Mouse (Mus musculus) forebrain, embryonic 15.5 days (tissue): ENCODE data around the gene Plekhg3. TPM values are rescaled to one million over a fixed set of nuclear protein-coding genes. Genes with fewer than 3 reads are reported as not detected.
A peak's percentile ranks its signal among the peaks of the same experiment; 100 is the strongest.

Experiments
- ATAC-seq: fragments of 200-750 bp; cut with Nextera tagmentation; replicated peaks from 2 replicates; pipeline ENCODE4 v1.8.0; 2017; ENCODE audit warnings: mild to moderate bottlenecking, moderate TSS enrichment, moderate library complexity
- H3K27ac ChIP-seq: fragments of 300-500 bp; sonication (generic); replicated peaks from 2 replicates; pipeline ENCODE4 v1.5.1; 2015; ENCODE audit warnings: mild to moderate bottlenecking, inconsistent platforms
- H3K27me3 ChIP-seq: fragments of 300-500 bp; sonication (generic); 2 replicates; pipeline ENCODE4 v1.6.1; 2015; ENCODE audit warnings: inconsistent platforms
- H3K36me3 ChIP-seq: fragments of 300-500 bp; sonication (generic); 2 replicates; pipeline ENCODE4 v1.6.1; 2015; ENCODE audit warnings: mild to moderate bottlenecking, inconsistent platforms
- H3K4me1 ChIP-seq: fragments of 300-500 bp; sonication (generic); 2 replicates; pipeline ENCODE4 v1.6.1; 2015; ENCODE audit warnings: inconsistent platforms
- H3K4me2 ChIP-seq: fragments of 300-500 bp; sonication (generic); replicated peaks from 2 replicates; pipeline ENCODE4 v1.6.1; 2015; ENCODE audit warnings: mild to moderate bottlenecking, inconsistent platforms
- H3K4me3 ChIP-seq: fragments of 300-500 bp; sonication (generic); 2 replicates; pipeline ENCODE4 v1.5.1; 2015; ENCODE audit warnings: mild to moderate bottlenecking, inconsistent platforms
- H3K9ac ChIP-seq: fragments of 300-500 bp; sonication (generic); replicated peaks from 2 replicates; pipeline ENCODE4 v1.6.1; 2015; ENCODE audit warnings: mild to moderate bottlenecking, inconsistent platforms
- H3K9me3 ChIP-seq: fragments of 300-500 bp; sonication (generic); 2 replicates; pipeline ENCODE4 v1.6.1; 2016; ENCODE audit warnings: inconsistent platforms
- WGBS: fragments of 180-500 bp; shearing (Covaris S2); methylation state at CpG from one replicate; pipeline ENCODE4 v1.1.7; 2015; ENCODE audit warnings: mixed read lengths; 5-methylcytosine and 5-hydroxymethylcytosine counted together
- polyA plus RNA-seq: library from polyadenylated mRNA; unstranded; fragments of >200 nt; fragmentation: Nextera tagmentation; extraction: Ambion mirVana; gene quantifications from 2 replicates; pipeline ENCODE4 v1.2.1, GENCODE M21; 2015

Plekhg3 gene
- polyA plus RNA-seq, 1 experiment from 2014 or later, result 0.79 TPM

DNA sequence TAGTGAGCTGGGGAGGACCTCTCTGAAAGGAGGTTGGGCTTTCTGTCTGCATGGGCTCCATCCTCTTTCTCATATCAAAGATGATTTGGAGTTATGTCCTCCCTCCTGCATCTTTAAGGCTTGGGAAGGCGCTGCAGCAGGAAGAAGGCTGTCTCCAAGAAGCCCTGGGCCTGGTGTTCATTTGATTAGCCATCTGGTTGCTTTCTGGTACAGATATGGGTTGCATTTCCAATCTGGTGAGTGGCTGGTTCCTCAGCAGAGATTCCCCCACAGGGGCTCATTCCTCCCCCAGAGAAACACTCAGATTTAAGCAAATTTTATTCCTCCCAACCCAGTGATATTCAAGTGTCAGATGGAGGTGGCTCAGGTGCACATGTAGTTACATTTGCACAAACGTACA lies 65.1 kb downstream of the Plekhg3 start:
- Histone ChIP-seq H3K27me3 (no peaks in the 10 kb centered on the region), H3K9ac (no peak overlapping the region)
- 72% methylated on average over 2 of the region's 2 CpGs for WGBS

DNA sequence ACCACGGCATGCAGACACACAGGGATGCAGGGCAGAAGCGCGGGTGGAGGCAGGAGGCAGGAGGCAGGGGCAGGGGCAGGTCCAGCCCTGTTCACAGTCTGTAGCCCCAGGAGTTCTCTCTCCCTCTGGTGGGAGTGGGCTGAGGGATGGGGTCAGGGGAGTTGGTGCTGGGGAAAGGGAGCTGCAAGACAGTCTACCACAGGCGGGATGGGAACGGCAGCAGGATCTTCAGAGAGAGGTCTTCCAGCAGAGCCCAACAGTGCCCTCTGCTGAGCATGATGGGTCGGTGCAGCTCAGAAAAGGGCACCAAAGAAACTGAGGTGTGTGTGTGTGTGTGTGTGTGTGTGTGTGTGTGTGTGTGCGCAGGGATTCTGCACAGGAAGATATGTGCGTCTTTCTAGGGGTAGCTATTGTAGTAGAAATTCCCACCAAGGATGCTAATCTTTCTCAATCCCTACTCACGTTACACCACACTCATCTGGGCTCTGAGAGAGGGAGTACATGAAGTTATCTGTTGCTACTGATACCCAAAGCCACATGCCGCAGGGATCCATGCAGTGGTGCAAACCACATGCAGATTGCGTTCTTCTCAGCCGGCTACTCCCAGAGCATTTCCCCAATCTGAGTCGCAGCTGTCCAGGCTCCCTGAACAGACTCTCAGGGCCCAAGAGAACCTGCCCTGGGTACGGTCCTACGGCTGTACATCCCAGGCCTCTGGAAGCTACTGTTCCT lies 65.8 kb downstream of the Plekhg3 start:
- H3K27ac ChIP-seq, result no peak overlapping the region
- H3K9me3 ChIP-seq, result no peaks in the 10 kb centered on the region
- no peak overlapping the region for H3K4me2 ChIP-seq
- H3K4me1 ChIP-seq, result peaks cover 18% of the 10 kb centered on the region
- H3K9ac ChIP-seq, result no peak overlapping the region
- H3K4me3 ChIP-seq, result no peak overlapping the region
- 57% methylated on average over 15 of the region's 15 CpGs for WGBS
- H3K27me3 ChIP-seq, result no peaks in the 10 kb centered on the region
- H3K36me3 ChIP-seq, result no peaks in the 10 kb centered on the region
- peak; percentile 70 for ATAC-seq

More for the DNA sequence above, 65.1 kb downstream of the Plekhg3 start:
- ATAC-seq, result no peak
- Histone ChIP-seq H3K4me2 (no peak overlapping the region), H3K27ac (no peak overlapping the region), H3K4me1 (peaks cover 18% of the 10 kb centered on the region), H3K9me3 (no peaks in the 10 kb centered on the region), H3K36me3 (no peaks in the 10 kb centered on the region), H3K4me3 (no peak overlapping the region)

DNA sequence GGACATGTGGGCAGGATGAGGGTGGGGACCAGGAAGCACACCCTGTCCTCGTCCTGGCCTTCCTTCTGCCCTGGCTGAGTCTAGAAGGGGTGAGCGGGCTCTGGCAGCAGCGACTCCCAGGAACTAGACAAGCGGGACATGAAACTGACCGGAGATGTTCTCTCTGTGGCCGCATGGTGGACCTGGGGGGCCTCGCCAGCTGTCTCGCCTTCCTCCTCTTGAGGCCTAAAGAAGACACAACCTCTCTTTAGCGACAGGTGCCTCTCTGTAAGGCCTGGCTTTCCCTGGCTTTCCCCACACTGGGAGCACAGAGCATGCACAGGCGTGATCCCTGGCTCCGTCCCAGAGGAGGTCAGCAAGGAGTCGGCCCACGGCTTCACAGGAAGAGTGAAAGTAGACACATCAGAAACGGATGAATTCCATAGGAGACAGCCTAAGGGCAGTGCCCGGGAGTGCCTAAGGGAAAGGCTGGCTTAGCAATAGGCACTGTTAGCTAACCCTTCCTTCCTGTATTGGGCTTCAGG lies 66.9 kb downstream of the Plekhg3 start:
- Histone ChIP-seq H3K9ac (no peak overlapping the region), H3K4me1 (peaks cover 18% of the 10 kb centered on the region), H3K27ac (no peak overlapping the region), H3K4me3 (no peak overlapping the region), H3K27me3 (no peaks in the 10 kb centered on the region), H3K36me3 (no peaks in the 10 kb centered on the region), H3K9me3 (no peaks in the 10 kb centered on the region), H3K4me2 (no peak overlapping the region)
- ATAC-seq, result no peak
- 88% methylated on average over 15 of the region's 15 CpGs for WGBS

DNA sequence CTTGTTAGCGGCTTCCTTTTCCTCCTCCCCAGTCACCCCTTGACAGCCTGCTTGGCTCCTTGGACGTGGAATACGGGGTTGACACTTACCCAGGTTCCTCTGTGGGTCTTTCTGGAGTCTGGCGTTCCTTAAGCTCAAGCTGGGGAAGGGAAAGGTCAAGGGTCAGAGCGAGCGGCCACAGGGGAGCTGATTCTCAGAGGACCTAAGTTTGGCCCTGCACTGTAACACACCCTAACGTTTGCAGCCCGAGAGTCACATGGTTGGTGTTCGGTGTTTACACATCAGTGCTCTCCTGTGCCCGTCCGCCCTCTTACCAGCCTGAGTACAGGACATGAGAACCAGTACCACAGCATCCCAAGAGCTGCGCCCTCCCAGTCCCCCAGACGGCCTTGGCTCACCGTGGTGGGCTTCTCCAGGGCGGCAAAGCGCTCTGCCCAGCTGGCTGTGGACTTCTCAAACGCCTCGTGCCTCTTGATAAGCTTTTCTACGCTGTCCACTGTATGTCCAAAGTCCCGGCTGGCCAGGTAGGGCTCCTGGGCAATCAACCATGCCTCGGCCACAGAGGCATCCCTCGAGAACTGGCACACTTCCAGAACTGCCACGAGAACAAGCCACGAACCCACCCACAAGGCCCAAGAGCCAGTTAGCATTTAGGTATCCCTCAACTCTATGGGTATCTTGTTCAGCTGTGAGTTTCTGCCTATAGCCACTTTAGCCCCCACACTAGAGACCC lies 67.7 kb downstream of the Plekhg3 start:
- no peaks in the 10 kb centered on the region for H3K36me3 ChIP-seq
- no peak overlapping the region for H3K4me2 ChIP-seq
- 75% methylated on average over 24 of the region's 24 CpGs for WGBS
- peaks cover 18% of the 10 kb centered on the region for H3K4me1 ChIP-seq
- no peak for ATAC-seq
- no peaks in the 10 kb centered on the region for H3K9me3 ChIP-seq
- no peak overlapping the region for H3K9ac ChIP-seq
- H3K27me3 ChIP-seq, result no peaks in the 10 kb centered on the region
- no peak overlapping the region for H3K4me3 ChIP-seq
- no peak overlapping the region for H3K27ac ChIP-seq

DNA sequence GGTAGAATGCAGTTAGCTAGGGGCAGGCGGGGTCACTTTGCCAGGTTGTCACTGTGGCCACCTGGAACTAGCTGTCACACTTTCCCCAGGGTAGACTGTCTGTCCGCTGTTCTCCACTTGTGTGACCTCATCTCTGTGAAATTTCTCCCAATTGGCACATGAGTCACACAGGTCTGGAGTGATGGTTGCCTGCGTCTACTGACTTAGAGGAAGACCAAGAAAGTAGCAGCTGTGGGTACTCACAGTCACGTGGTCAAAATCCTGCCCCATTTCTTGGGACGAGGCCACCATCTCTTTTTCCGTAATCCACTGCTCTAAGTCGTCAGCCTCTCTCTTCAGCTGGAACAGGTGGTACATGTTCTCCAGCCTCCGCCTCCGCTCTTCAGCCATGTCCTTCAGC lies 73.1 kb downstream of the Plekhg3 start:
- ATAC-seq, result no peak
- no peaks in the 10 kb centered on the region for H3K27me3 ChIP-seq
- no peaks in the 10 kb centered on the region for H3K4me1 ChIP-seq
- H3K4me2 ChIP-seq, result no peak overlapping the region
- H3K4me3 ChIP-seq, result no peak overlapping the region
- H3K27ac ChIP-seq, result no peak overlapping the region
- no peaks in the 10 kb centered on the region for H3K36me3 ChIP-seq
- 92% methylated on average over 9 of the region's 9 CpGs for WGBS
- H3K9me3 ChIP-seq, result no peaks in the 10 kb centered on the region
- no peak overlapping the region for H3K9ac ChIP-seq

DNA sequence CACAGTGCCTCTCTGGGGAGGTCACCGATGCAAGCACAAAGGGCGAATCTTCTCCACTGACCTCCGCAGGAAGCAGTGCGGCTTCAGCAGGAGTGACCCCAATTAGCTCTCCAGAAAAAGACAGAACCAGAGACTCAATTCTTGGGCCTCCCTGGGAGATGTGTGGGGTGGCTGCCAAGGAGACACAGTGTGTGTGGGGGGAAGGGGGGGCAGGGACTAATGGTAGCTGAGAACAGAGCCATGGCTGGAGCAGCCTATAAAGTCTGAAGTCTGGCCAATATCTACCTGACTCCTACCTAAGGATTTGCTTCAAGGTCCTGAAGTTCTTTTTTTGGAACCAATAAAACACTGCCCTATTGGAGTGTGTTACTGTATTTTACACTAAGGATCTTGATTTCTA lies 73.9 kb downstream of the Plekhg3 start:
- Histone ChIP-seq H3K4me2 (no peak overlapping the region), H3K36me3 (no peaks in the 10 kb centered on the region), H3K9me3 (no peaks in the 10 kb centered on the region), H3K27me3 (no peaks in the 10 kb centered on the region), H3K27ac (no peak overlapping the region), H3K9ac (no peak overlapping the region), H3K4me3 (no peak overlapping the region), H3K4me1 (no peaks in the 10 kb centered on the region)
- no peak for ATAC-seq
- 43% methylated on average over 4 of the region's 4 CpGs for WGBS

DNA sequence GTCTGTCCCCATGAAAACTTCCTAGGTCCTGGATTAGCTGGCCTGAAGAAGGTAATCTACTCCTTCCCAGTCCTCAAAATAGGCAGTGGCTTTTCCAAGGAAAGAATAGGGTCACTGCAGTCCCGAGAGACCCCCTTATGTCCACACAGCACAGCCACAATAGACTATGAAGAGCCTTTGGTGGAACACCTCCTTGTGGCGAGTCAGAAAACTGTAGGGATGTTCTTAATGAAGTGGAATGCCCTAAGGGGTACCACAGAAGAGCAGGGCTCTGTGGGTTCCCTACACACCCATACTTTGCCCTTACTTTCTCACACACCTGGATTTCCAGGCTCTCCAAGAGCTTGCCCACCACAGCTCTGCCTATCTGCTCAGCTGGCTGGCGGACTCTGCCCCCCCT lies 75.1 kb downstream of the Plekhg3 start:
- H3K27ac ChIP-seq, result no peak overlapping the region
- H3K4me2 ChIP-seq, result no peak overlapping the region
- no peaks in the 10 kb centered on the region for H3K27me3 ChIP-seq
- H3K9me3 ChIP-seq, result no peaks in the 10 kb centered on the region
- WGBS, result 68% methylated on average over 3 of the region's 3 CpGs
- no peak overlapping the region for H3K9ac ChIP-seq
- no peak overlapping the region for H3K4me3 ChIP-seq
- H3K4me1 ChIP-seq, result no peaks in the 10 kb centered on the region
- ATAC-seq, result no peak
- no peaks in the 10 kb centered on the region for H3K36me3 ChIP-seq

DNA sequence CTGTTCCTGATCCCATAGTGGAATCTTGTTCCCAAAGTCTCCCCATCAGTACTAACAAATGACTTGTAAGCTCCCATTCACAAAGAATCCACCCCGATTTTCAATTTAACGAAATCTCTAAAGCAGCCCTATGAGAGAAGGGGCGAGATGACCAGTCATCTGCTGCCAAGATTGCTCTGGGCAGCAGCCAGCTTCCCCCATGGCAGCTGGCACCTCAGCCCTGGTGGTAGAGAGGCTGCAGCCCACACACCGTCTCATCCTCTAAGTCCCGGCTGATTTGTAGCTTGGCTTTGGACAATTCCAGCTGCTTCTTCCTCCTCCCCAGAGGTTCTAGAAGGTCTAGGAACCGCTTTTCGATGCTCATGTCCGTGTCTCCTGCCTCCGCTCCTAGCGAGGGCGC lies 77.5 kb downstream of the Plekhg3 start:
- no peak overlapping the region for H3K4me3 ChIP-seq
- no peaks in the 10 kb centered on the region for H3K27me3 ChIP-seq
- ATAC-seq, result no peak
- no peaks in the 10 kb centered on the region for H3K4me1 ChIP-seq
- no peaks in the 10 kb centered on the region for H3K36me3 ChIP-seq
- 73% methylated on average over 11 of the region's 11 CpGs for WGBS
- no peak overlapping the region for H3K4me2 ChIP-seq
- no peak overlapping the region for H3K9ac ChIP-seq
- no peaks in the 10 kb centered on the region for H3K9me3 ChIP-seq
- no peak overlapping the region for H3K27ac ChIP-seq

DNA sequence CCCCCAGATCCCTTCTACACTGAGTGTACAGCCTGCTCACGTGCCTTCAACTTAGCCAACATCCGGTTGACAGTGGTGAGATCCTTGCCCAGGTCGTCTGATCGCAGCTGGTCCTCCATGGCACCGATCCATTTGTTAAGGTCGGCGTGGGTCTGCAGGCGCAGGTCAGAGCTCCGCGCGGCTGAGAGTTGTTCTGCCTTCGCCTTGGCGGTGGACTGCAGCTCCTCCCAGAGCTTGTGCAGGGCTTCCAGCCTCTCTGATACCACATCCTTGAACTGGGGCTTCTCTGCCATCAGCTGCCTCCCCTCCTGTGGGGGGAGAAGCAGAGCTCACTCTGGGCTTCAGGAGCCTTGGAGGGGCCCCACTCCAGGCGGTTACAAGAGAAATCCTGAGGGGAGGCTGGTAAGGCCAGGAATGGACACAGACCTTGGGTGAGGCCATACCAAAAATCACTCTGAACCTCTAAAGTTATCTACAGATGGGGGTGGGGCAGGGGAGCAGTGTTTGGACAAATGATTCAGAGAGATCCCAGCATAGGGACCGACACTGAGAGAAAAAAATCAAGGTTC lies 78.4 kb downstream of the Plekhg3 start:
- no peak for ATAC-seq
- no peaks in the 10 kb centered on the region for H3K27me3 ChIP-seq
- no peak overlapping the region for H3K4me3 ChIP-seq
- no peaks in the 10 kb centered on the region for H3K36me3 ChIP-seq
- H3K9me3 ChIP-seq, result no peaks in the 10 kb centered on the region
- no peak overlapping the region for H3K9ac ChIP-seq
- WGBS, result 85% methylated on average over 15 of the region's 15 CpGs
- no peak overlapping the region for H3K27ac ChIP-seq
- no peak overlapping the region for H3K4me2 ChIP-seq
- no peaks in the 10 kb centered on the region for H3K4me1 ChIP-seq

DNA sequence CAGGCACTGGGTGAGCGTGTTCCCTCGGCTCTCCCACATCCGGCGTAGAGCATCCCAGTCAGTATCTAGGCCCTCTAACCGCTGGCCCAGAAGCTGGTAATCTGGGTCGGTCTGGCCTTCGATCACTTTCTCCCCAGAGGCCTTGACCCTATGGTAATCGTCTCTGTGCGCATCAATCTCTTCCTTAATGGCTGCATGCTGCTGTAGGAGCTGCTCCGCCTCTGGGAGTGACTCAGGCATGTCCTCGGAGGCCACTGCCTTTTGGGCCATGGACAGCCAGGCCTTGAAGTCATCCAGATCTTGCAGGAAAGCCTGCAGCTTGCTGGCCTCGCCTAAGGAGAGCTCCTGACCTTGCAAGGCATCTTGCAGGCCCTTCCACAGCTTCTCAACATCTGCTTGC lies 81.9 kb downstream of the Plekhg3 start:
- WGBS, result 87% methylated on average over 12 of the region's 12 CpGs
- H3K4me3 ChIP-seq, result no peak overlapping the region
- H3K4me2 ChIP-seq, result no peak overlapping the region
- H3K27me3 ChIP-seq, result no peaks in the 10 kb centered on the region
- no peaks in the 10 kb centered on the region for H3K9me3 ChIP-seq
- no peak for ATAC-seq
- no peaks in the 10 kb centered on the region for H3K4me1 ChIP-seq
- no peaks in the 10 kb centered on the region for H3K36me3 ChIP-seq
- no peak overlapping the region for H3K27ac ChIP-seq
- H3K9ac ChIP-seq, result no peak overlapping the region

DNA sequence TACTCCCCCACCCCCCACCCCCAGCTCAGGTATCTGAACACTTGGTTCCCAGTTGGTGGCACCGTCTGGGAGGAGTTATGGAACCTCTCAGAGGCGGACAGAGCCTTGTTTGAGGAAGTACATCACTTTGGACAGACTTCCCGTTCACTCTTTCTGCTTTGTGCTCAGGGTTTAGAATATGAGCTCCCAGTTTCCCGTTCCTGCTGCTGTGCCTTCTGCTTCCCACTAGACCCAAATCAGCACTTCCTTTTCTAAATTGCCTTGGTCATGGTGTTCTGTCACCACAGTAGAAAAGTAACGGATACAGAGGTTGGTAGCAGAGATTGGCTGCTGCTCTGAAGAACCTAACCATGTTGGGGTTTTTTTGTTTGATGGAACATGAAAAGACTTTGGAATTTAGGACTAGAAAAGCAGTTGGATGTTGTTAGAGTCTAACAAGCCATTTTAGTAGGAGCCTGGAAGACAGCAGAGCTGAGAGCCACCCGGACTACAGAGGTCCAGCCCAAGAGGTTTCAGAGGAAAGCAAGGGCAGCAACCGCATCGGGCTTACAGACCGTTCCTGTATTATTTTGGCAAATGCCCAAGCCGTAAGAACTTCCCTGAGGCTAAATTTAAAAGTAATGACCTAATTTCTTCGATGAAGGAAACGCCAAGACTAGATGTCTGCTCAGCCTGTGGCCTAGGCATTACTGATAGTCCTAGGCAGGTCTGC lies 84.3 kb downstream of the Plekhg3 start:
- H3K27ac ChIP-seq, result no peak overlapping the region
- H3K9me3 ChIP-seq, result no peaks in the 10 kb centered on the region
- H3K27me3 ChIP-seq, result no peaks in the 10 kb centered on the region
- no peak for ATAC-seq
- no peaks in the 10 kb centered on the region for H3K36me3 ChIP-seq
- WGBS, result 63% methylated on average over 12 of the region's 12 CpGs
- H3K4me2 ChIP-seq, result no peak overlapping the region
- no peak overlapping the region for H3K4me3 ChIP-seq
- H3K4me1 ChIP-seq, result no peaks in the 10 kb centered on the region
- H3K9ac ChIP-seq, result no peak overlapping the region

DNA sequence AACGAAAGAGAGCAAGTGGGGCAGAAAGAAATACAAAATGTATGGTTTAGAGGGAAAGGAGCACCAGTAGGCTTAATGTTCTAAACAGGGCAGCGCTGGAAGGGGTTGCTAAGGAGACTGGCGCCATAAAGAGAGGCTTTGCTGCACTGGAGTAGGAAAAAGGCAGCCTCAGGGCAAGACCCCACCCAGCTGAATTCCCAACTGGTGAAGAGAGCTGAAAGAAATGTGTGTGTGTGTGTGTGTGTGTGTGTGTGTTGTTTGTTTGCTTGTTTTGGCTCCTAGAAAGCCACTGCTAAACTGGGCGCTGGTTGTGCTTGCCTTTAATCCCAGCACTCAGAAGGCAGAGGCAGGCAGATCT lies 84.9 kb downstream of the Plekhg3 start:
- Histone ChIP-seq H3K9ac (no peak overlapping the region), H3K27me3 (no peaks in the 10 kb centered on the region), H3K9me3 (no peaks in the 10 kb centered on the region), H3K36me3 (no peaks in the 10 kb centered on the region), H3K4me2 (no peak overlapping the region), H3K27ac (no peak overlapping the region), H3K4me3 (no peak overlapping the region), H3K4me1 (no peaks in the 10 kb centered on the region)
- no peak for ATAC-seq
- WGBS, result 68% methylated on average over 4 of the region's 4 CpGs
